Comparison of ENCODE assay signal across 9 mouse cellular contexts in genomic region chr2:154677651-154678139, GRCm38 (mm10). TPM values are rescaled to one million over a fixed set of nuclear protein-coding genes. Genes with fewer than 3 reads are reported as not detected.
DNase-seq lines count a peak whose midpoint lies in the region; ATAC-seq and TF ChIP-seq lines count a peak whose summit lies in the region.
"Had no signal": no experiment of that assay in that cellular context is flagged by ENCODE, and none has a peak within 500 bp of the region (broad histone marks: within the 10 kb centered on the region; RNA-seq: fewer than 3 reads in every experiment).

No protein-coding gene starts in this region.

- 7% methylated on average over 10 of the region's 10 CpGs for WGBS in heart, postnatal 0 days
- 9% methylated on average over 10 of the region's 10 CpGs for WGBS in lung, embryonic 15.5 days

- no peak for TF ChIP-seq CTCF in heart, postnatal 0 days (IDR thresholded peaks at IDR 0.05; ENCODE audit: low read depth)
- TF ChIP-seq CTCF in layer of hippocampus, adult 2 months (conservative IDR thresholded peaks at IDR 0.05), result no peak

- H3K4me3 ChIP-seq in megakaryocyte, embryonic 14.5 days (replicated peaks), result peak overlapping the region; percentile 85
- peak overlapping the region; percentile 22 for H3K4me3 ChIP-seq in heart, postnatal 0 days (ENCODE audit: low read depth, low read length)
- peak overlapping the region; percentile 49 for H3K4me3 ChIP-seq in layer of hippocampus, adult 2 months
- peak overlapping the region; percentile 15 for H3K4me3 ChIP-seq in lung, embryonic 15.5 days

- H3K9ac ChIP-seq in heart, postnatal 0 days (replicated peaks; ENCODE audit: low read depth, low read length), result peak overlapping the region; percentile 48
- H3K9ac ChIP-seq in lung, embryonic 15.5 days, result no peak overlapping the region; the same call in 1 of the 2 replicates

- peak overlapping the region; percentile 91 for H3K27ac ChIP-seq in heart, postnatal 0 days (ENCODE audit: low read depth)
- peak overlapping the region; percentile 93 for H3K27ac ChIP-seq in layer of hippocampus, adult 2 months
- H3K27ac ChIP-seq in lung, embryonic 15.5 days, result peak overlapping the region; percentile 93

- peaks cover 87% of the 10 kb centered on the region for H3K4me1 ChIP-seq in megakaryocyte, embryonic 14.5 days
- peaks cover 38% of the 10 kb centered on the region for H3K4me1 ChIP-seq in heart, postnatal 0 days (ENCODE audit: control insufficient read depth, insufficient read depth)
- H3K4me1 ChIP-seq in lung, embryonic 15.5 days, result peaks cover 34% of the 10 kb centered on the region

- no peaks in the 10 kb centered on the region for H3K9me3 ChIP-seq in megakaryocyte, embryonic 14.5 days
- H3K9me3 ChIP-seq in heart, postnatal 0 days (replicated peaks; ENCODE audit: control insufficient read depth, low read length), result no peaks in the 10 kb centered on the region
- H3K9me3 ChIP-seq in lung, embryonic 15.5 days, result no peaks in the 10 kb centered on the region

- no peak for ATAC-seq in megakaryocyte, adult 5-6 weeks (ENCODE audit: poor library complexity, severe bottlenecking)
- peak; percentile 58 for ATAC-seq in heart, postnatal 0 days (ENCODE audit: insufficient read depth, low read depth)
- ATAC-seq in lung, embryonic 15.5 days (ENCODE audit: borderline replicate concordance, extremely low read depth, low FRiP score, low TSS enrichment), result peak; percentile 81

- DNase-seq in fibroblast of lung, adult 2 months (ENCODE audit: low read depth), result peak; percentile 67
- DNase-seq in heart, postnatal 0 days (ENCODE audit: low spot score), result peak; percentile 80
- DNase-seq in layer of hippocampus, adult 2 months (ENCODE audit: low spot score in 2 of 2), result peak; percentile 73 to 79
- DNase-seq in retina, embryonic 14.5 days (ENCODE audit: low spot score), result peak; percentile 84
- DNase-seq in B cell, adult 2 months, result no peak

- TF ChIP-seq EP300 in heart, postnatal 0 days (IDR thresholded peaks at IDR 0.05; ENCODE audit: low read depth), result no peak

- H3K27me3 ChIP-seq in megakaryocyte, embryonic 14.5 days (replicated peaks), result no peaks in the 10 kb centered on the region
- H3K27me3 ChIP-seq in heart, postnatal 0 days (ENCODE audit: control insufficient read depth, insufficient read depth, low read length), result no peaks in the 10 kb centered on the region
- H3K27me3 ChIP-seq in lung, embryonic 15.5 days, result no peaks in the 10 kb centered on the region
- H3K27me3 ChIP-seq: CH12.LX had no signal

- peak overlapping the region; percentile 61 for H3K4me2 ChIP-seq in heart, postnatal 0 days (ENCODE audit: low read depth, low read length)
- H3K4me2 ChIP-seq in lung, embryonic 15.5 days, result peak overlapping the region; percentile 47

- peaks cover 72% of the 10 kb centered on the region for H3K36me3 ChIP-seq in megakaryocyte, embryonic 14.5 days (replicated peaks; ENCODE audit: low read length)
- no peaks in the 10 kb centered on the region for H3K36me3 ChIP-seq in heart, postnatal 0 days (replicated peaks; ENCODE audit: control insufficient read depth, insufficient read depth, low read length)
- H3K36me3 ChIP-seq in lung, embryonic 15.5 days, result no peaks in the 10 kb centered on the region

RNA-seq across cellular contexts. Expression of gene Chmp4b, which starts 26.2 kb away (rescaled TPM):
- polyA plus RNA-seq in megakaryocyte, embryonic 14.5 days (2012; ENCODE audit: insufficient read depth, low replicate concordance), result 131 and 221 TPM in 2 replicates
- total RNA-seq in megakaryocyte, adult 5-6 weeks (2015), result 117 and 122 TPM in 2 replicates
- total RNA-seq in megakaryocyte, adult 5-6 weeks (2017), result 166 and 187 TPM in 2 replicates
- total RNA-seq in heart, postnatal 0 days (2014; rRNA removed; ENCODE audit: low replicate concordance), result 75.6 and 80.7 TPM in 2 replicates
- 20.1 and 23.5 TPM in 2 replicates for polyA plus RNA-seq in heart, postnatal 0 days (2015; fragmentation: Nextera tagmentation; extraction: Ambion mirVana)
- total RNA-seq in layer of hippocampus, adult 2 months (2021), result 100 to 1,000 TPM; 206 to 215 TPM
- polyA plus RNA-seq in lung, embryonic 15.5 days (2015; fragmentation: Nextera tagmentation; extraction: Ambion mirVana), result 27.2 and 27.6 TPM in 2 replicates

Comparison
In these comparisons a context has a peak if more than half of its experiments do, and no peak if none do; other contexts are left out.
1. H3K4me3 ChIP-seq: peak in every context shown above with its lines; median percentile 85 in megakaryocyte, embryonic 14.5 days; 49 in layer of hippocampus, adult 2 months; 22 in heart, postnatal 0 days; 15 in lung, embryonic 15.5 days.
2. DNase-seq: peak in fibroblast of lung, adult 2 months (single experiment), heart, postnatal 0 days (single experiment), layer of hippocampus, adult 2 months (2 of 2) and retina, embryonic 14.5 days (single experiment); none in B cell, adult 2 months (0 of 2).
3. Peak in every context shown above with its lines, with median percentiles within 50 percentile points of each other: H3K27ac ChIP-seq.